Mouse (Mus musculus) testis, adult 2 months (tissue): ENCODE results near the gene Arid2.

Source experiments
- CTCF ChIP-seq: fragments of 200-500 bp; IDR thresholded peaks from 2 replicates; pipeline ENCODE4 v1.5.1; 2012; ENCODE audit warnings: low read depth, mild to moderate bottlenecking, inconsistent platforms, low read length, moderate library complexity; ENCODE audit not compliant: control insufficient read depth, insufficient read depth, insufficient replicate concordance
- POLR2A ChIP-seq: fragments of 200-500 bp; IDR thresholded peaks from 2 replicates; pipeline ENCODE4 v1.6.1; 2012; ENCODE audit warnings: low read depth, mild to moderate bottlenecking, inconsistent platforms, low read length, moderate library complexity; ENCODE audit not compliant: control insufficient read depth

- TF ChIP-seq CTCF (no peak), POLR2A (no peak)
These were observed 2.7 kb downstream of the Arid2 start for GRCm38 (mm10) chr15:96290001-96290400.
